Mouse (Mus musculus) MEL (cell line): ENCODE data around the gene Gpr156. TPM values are rescaled to one million over a fixed set of nuclear protein-coding genes. Genes with fewer than 3 reads are reported as not detected.

Source experiments
- DNase-seq: peaks from one replicate; pipeline ENCODE4 v3.0.0; 2011; ENCODE audit warnings: low read depth, low spot score
- H3K27ac ChIP-seq: 2 replicates; pipeline ENCODE4 v1.5.1; 2012; ENCODE audit warnings: low read depth, mild to moderate bottlenecking, control low read depth, low read length, moderate library complexity; ENCODE audit not compliant: control insufficient read depth
- H3K27me3 ChIP-seq, 2 experiments: fragments of 150-350 bp in 1 of 2; sonication (generic) in 1 of 2; 2 replicates each; pipeline ENCODE4 v1.6.1; 2012; ENCODE audit warnings: low read length in 2 of 2, mild to moderate bottlenecking in 2 of 2, improper control_type of control experiment in 1 of 2, moderate library complexity in 1 of 2; ENCODE audit not compliant: insufficient read depth in 2 of 2, control insufficient read depth in 1 of 2
- H3K36me3 ChIP-seq, 2 experiments: 2 replicates each; pipeline ENCODE4 v1.6.1; 2012 to 2014; ENCODE audit warnings: low read length in 2 of 2, improper control_type of control experiment in 1 of 2, inconsistent platforms in 1 of 2, mild to moderate bottlenecking in 1 of 2; ENCODE audit not compliant: insufficient read depth in 2 of 2, control insufficient read depth in 1 of 2
- H3K4me1 ChIP-seq, 2 experiments: fragments of 150-350 bp in 1 of 2; sonication (generic) in 1 of 2; 2 replicates each; pipeline ENCODE4 v1.6.1; 2012; ENCODE audit warnings: low read length in 2 of 2, improper control_type of control experiment in 1 of 2, mild to moderate bottlenecking in 1 of 2; ENCODE audit not compliant: insufficient read depth in 2 of 2, control insufficient read depth in 1 of 2
- H3K4me3 ChIP-seq, 2 experiments: fragments of 150-350 bp in 1 of 2; sonication (generic) in 1 of 2; 2 replicates each; pipeline ENCODE4 v1.5.1; 2012; ENCODE audit warnings: low read depth in 2 of 2, low read length in 2 of 2, mild to moderate bottlenecking in 2 of 2, moderate library complexity in 2 of 2, control low read depth in 1 of 2, improper control_type of control experiment in 1 of 2; ENCODE audit not compliant: control insufficient read depth in 1 of 2, insufficient read depth in 1 of 2
- H3K79me2 ChIP-seq: 2 replicates; pipeline ENCODE4 v1.6.1; 2012; ENCODE audit warnings: mild to moderate bottlenecking, low read length, moderate library complexity; ENCODE audit not compliant: control insufficient read depth, poor library complexity, insufficient read depth
- H3K9ac ChIP-seq: 2 replicates; pipeline ENCODE4 v1.6.1; 2012; ENCODE audit warnings: low read depth, mild to moderate bottlenecking, control low read depth, low read length, moderate library complexity; ENCODE audit not compliant: control insufficient read depth, poor library complexity, severe bottlenecking
- H3K9me3 ChIP-seq: fragments of 150-350 bp; sonication (generic); replicated peaks from 2 replicates; pipeline ENCODE4 v1.6.1; 2012; ENCODE audit warnings: mild to moderate bottlenecking, low read length, improper control_type of control experiment, moderate library complexity; ENCODE audit not compliant: insufficient read depth
- BHLHE40 ChIP-seq: IDR thresholded peaks from 2 replicates; pipeline ENCODE4 v1.6.1; 2012; ENCODE audit warnings: low read depth, mild to moderate bottlenecking, inconsistent platforms, low read length, improper control_type of control experiment, borderline replicate concordance
- CTCF ChIP-seq, 3 experiments: IDR thresholded peaks in 2 of 3; conservative IDR thresholded peaks in 1 of 3; 2 replicates each; pipeline ENCODE4 v1.5.1; 2011 to 2012; ENCODE audit warnings: low read length in 3 of 3, low read depth in 2 of 3, mild to moderate bottlenecking in 2 of 3, improper control_type of control experiment in 1 of 3, inconsistent platforms in 1 of 3, mixed read lengths in 1 of 3, moderate library complexity in 1 of 3; ENCODE audit not compliant: control insufficient read depth in 1 of 3, insufficient read depth in 1 of 3, poor library complexity in 1 of 3, severe bottlenecking in 1 of 3
- EP300 ChIP-seq, 2 experiments: IDR thresholded peaks; 2 replicates each; pipeline ENCODE4 v1.6.1; 2011; ENCODE audit warnings: improper control_type of control experiment in 2 of 2, low read length in 2 of 2, low read depth in 1 of 2, mild to moderate bottlenecking in 1 of 2
- ETS1 ChIP-seq: IDR thresholded peaks from 2 replicates; pipeline ENCODE4 v1.6.1; 2012; ENCODE audit warnings: low read depth, mild to moderate bottlenecking, inconsistent platforms, low read length, improper control_type of control experiment, moderate library complexity
- GATA1 ChIP-seq: IDR thresholded peaks from 2 replicates; pipeline ENCODE4 v1.6.1; 2011; ENCODE audit warnings: low read depth, low read length, improper control_type of control experiment
- KAT2A ChIP-seq: conservative IDR thresholded peaks from 2 replicates; pipeline ENCODE4 v1.6.1; 2012; ENCODE audit warnings: low read depth, low read length, improper control_type of control experiment, inconsistent platforms
- MAFK ChIP-seq: IDR thresholded peaks from 2 replicates; pipeline ENCODE4 v1.6.1; 2011; ENCODE audit warnings: low read depth, mild to moderate bottlenecking, low read length, improper control_type of control experiment, borderline replicate concordance
- MYB ChIP-seq: IDR thresholded peaks from 2 replicates; pipeline ENCODE4 v1.6.1; 2011; ENCODE audit warnings: mild to moderate bottlenecking, low read depth, low read length, improper control_type of control experiment
- NRF1 ChIP-seq: IDR thresholded peaks from 2 replicates; pipeline ENCODE4 v1.6.1; 2014; ENCODE audit warnings: low read depth, mild to moderate bottlenecking, inconsistent platforms, low read length, improper control_type of control experiment, moderate library complexity; ENCODE audit not compliant: poor library complexity, insufficient read depth, severe bottlenecking
- POLR2AphosphoS2 ChIP-seq: IDR thresholded peaks from 2 replicates; pipeline ENCODE4 v1.6.1; 2011; ENCODE audit warnings: low read length, improper control_type of control experiment
- RAD21 ChIP-seq: IDR thresholded peaks from 2 replicates; pipeline ENCODE4 v1.6.1; 2011; ENCODE audit warnings: mild to moderate bottlenecking, low read depth, low read length, improper control_type of control experiment
- SMC3 ChIP-seq: IDR thresholded peaks from 2 replicates; pipeline ENCODE4 v1.6.1; 2011; ENCODE audit warnings: low read depth, low read length, improper control_type of control experiment
- TAL1 ChIP-seq: IDR thresholded peaks from 2 replicates; pipeline ENCODE4 v1.6.1; 2012; ENCODE audit warnings: mild to moderate bottlenecking, inconsistent platforms, low read length, moderate library complexity, mixed read lengths
- TCF12 ChIP-seq: IDR thresholded peaks from 2 replicates; pipeline ENCODE4 v1.6.1; 2014; ENCODE audit warnings: low read depth, mild to moderate bottlenecking, inconsistent platforms, low read length, improper control_type of control experiment, moderate library complexity
- UBTF ChIP-seq: IDR thresholded peaks from 2 replicates; pipeline ENCODE4 v1.6.1; 2012; ENCODE audit warnings: low read depth, mild to moderate bottlenecking, inconsistent platforms, low read length, improper control_type of control experiment, moderate library complexity, borderline replicate concordance; ENCODE audit not compliant: insufficient read depth
- ZC3H11A ChIP-seq: IDR thresholded peaks from 2 replicates; pipeline ENCODE4 v1.6.1; 2012; ENCODE audit warnings: low read depth, mild to moderate bottlenecking, inconsistent platforms, low read length, improper control_type of control experiment
- polyA plus RNA-seq, 2 experiments: library from polyadenylated mRNA; stranded (reverse) in 1 of 2; unstranded in 1 of 2; fragments of >175 nt in 1 of 2; fragments of >200 nt in 1 of 2; gene quantifications; 2 replicates each; pipeline versions ENCODE4 v1.2.1 to v1.2.4; 2012; ENCODE audit warnings: low replicate concordance in 2 of 2, low read depth in 1 of 2; ENCODE audit not compliant: insufficient read length in 2 of 2, insufficient read depth in 1 of 2, missing spikeins in 1 of 2
- total RNA-seq: library from RNA; depleted of rRNA; stranded (reverse); fragments of 300-350 nt; gene quantifications from 2 replicates; pipeline ENCODE4 v1.2.3, GENCODE M21; 2012

The Gpr156 gene
- total and polyA plus RNA-seq, 3 experiments = not detected

GRCm38 (mm10) chr16:37974520-37975340 lies 58.4 kb downstream of the Gpr156 start:
- Histone ChIP-seq H3K4me3 (no peak overlapping the region), H3K79me2 (no peaks in the 10 kb centered on the region), H3K9me3 (no peaks in the 10 kb centered on the region), H3K4me1 (no peaks in the 10 kb centered on the region), H3K27me3 (peaks cover 2 to 4% of the 10 kb centered on the region in 2 experiments; a peak in 3 of 4 replicates), H3K9ac (no peak overlapping the region), H3K36me3 (no peaks in the 10 kb centered on the region), H3K27ac (no peak overlapping the region)
- peak; percentile 4 for DNase-seq
- TF ChIP-seq TAL1 = no peak
- peak in 1 of 3 experiments; percentile 20; a peak in 2 of 6 replicates for TF ChIP-seq CTCF (IDR thresholded peaks at IDR 0.05 in 2 of 3, conservative IDR thresholded peaks at IDR 0.05 in 1 of 3; ENCODE audit: control insufficient read depth in 1 of 3, insufficient read depth in 1 of 3, low read depth in 2 of 3, low read length in 3 of 3, poor library complexity in 1 of 3, severe bottlenecking in 1 of 3)
- no peak for TF ChIP-seq GATA1
- TF ChIP-seq SMC3 = peak; percentile 23; the same call in 1 of the 2 replicates
- TF ChIP-seq RAD21 = peak; percentile 34

GRCm38 (mm10) chr16:37981907-37982306 lies 65.6 kb downstream of the Gpr156 start:
- Histone ChIP-seq H3K4me3 (no peak overlapping the region), H3K27me3 (peaks cover 5 to 10% of the 10 kb centered on the region in 2 experiments; a peak in 3 of 4 replicates), H3K4me1 (no peaks in the 10 kb centered on the region), H3K36me3 (no peaks in the 10 kb centered on the region), H3K9ac (no peak overlapping the region), H3K9me3 (no peaks in the 10 kb centered on the region), H3K27ac (no peak overlapping the region), H3K79me2 (no peaks in the 10 kb centered on the region)
- no peak for DNase-seq
- TF ChIP-seq MYB (no peak), BHLHE40 (no peak), KAT2A (no peak), EP300 (IDR thresholded peaks at IDR 0.05; ENCODE audit: low read depth in 1 of 2, low read length in 2 of 2) (no peak), MAFK (no peak), TCF12 (no peak), ZC3H11A (no peak), UBTF (no peak), ETS1 (no peak), POLR2AphosphoS2 (no peak), SMC3 (no peak), NRF1 (no peak)
